Mouse (Mus musculus) 416B (cell line): ENCODE measurements around the gene Ifna12.
"Not testable (repeated sequence)": the region's sequence is repeated elsewhere in the genome, so short reads cannot be mapped to it uniquely, and the experiment has no call there.

Experiments used
- DNase-seq: peaks from one replicate; pipeline ENCODE4 v3.0.0; 2011; ENCODE audit warnings: low read depth

The Ifna12 gene

GRCm38 (mm10) chr4:88603276-88603675 lies at the start of gene Ifna12:
TSS of gene Ifna12 (minus strand) at chr4:88603376.
- DNase-seq: no peak

GRCm38 (mm10) chr4:88644359-88644758 lies 41.2 kb upstream of the Ifna12 start, which contains the start of gene Ifna13:
TSS of gene Ifna13 (minus strand) at chr4:88644459.
- peak; percentile 5 for DNase-seq

- peak; percentile 55 for DNase-seq
Observed at GRCm38 (mm10) chr4:88642526-88642925, 39.4 kb upstream of the Ifna12 start.

GRCm38 (mm10) chr4:88641077-88641831 lies 38.1 kb upstream of the Ifna12 start:
- DNase-seq: peak; percentile 99

- DNase-seq: no peak
Observed at GRCm38 (mm10) chr4:88640704-88641076, 37.5 kb upstream of the Ifna12 start.

- DNase-seq: no peak
Observed at GRCm38 (mm10) chr4:88634311-88634710, 31.1 kb upstream of the Ifna12 start, which contains the start of gene C87499. TSS of gene C87499 (minus strand) at chr4:88634411.

- no peak for DNase-seq
Observed at GRCm38 (mm10) chr4:88592285-88592684, 10.9 kb downstream of the Ifna12 start, which contains the start of gene Ifna9. TSS of gene Ifna9 (minus strand) at chr4:88592385.

- no peak for DNase-seq
Observed at GRCm38 (mm10) chr4:88571698-88572097, 31.5 kb downstream of the Ifna12 start, which contains the start of gene Ifna14. TSS of gene Ifna14 (minus strand) at chr4:88571798.

- DNase-seq: no peak
Observed at GRCm38 (mm10) chr4:88561791-88562190, 41.4 kb downstream of the Ifna12 start.

- not testable (repeated sequence) for DNase-seq
Observed at GRCm38 (mm10) chr4:88558145-88558544, 45.0 kb downstream of the Ifna12 start, which contains the start of gene Ifna15. TSS of gene Ifna15 (minus strand) at chr4:88558245.
